Mouse (Mus musculus): ENCODE results near the gene Metap1.

GRCm38 (mm10) chr3:138415121-138415690 lies 74.1 kb downstream of the Metap1 start, which contains the start of gene Adh4:
- TF ChIP-seq CTCF (conservative IDR thresholded peaks at IDR 0.05; ENCODE audit: low read length) (no peak), POU5F1 (IDR thresholded peaks at IDR 0.05; ENCODE audit: borderline replicate concordance, low read length) (no peak), NANOG (IDR thresholded peaks at IDR 0.05; ENCODE audit: borderline replicate concordance, low read length) (no peak)

All from E14TG2a.4 (cell line).